In the genomic region with DNA sequence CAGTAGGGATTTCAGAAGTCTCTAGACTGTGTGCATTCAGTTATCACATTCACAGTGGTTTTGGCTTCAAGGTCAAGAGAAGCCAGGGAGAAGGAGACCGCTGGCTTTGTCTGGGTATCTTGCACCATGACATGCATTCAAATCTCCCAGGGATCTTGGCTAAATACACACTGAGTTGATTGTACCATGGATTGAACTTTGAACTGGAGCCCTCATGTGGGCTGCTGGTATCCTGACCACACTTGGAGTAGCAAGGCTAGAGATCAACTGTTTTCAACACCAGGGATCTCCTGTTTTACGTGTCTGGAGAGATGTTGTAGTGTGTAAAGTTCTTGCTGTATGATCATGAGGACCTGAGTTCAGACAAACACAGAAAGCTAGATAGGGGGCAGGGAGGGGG, we compare ENCODE assay signal across 30 mouse cellular contexts.
"Had no signal": no experiment of that assay in that cellular context is flagged by ENCODE, and none has a peak within 500 bp of the region (broad histone marks: within the 10 kb centered on the region; RNA-seq: fewer than 3 reads in every experiment).

No protein-coding gene starts in this region.

- H3K27me3 ChIP-seq: hindbrain, embryonic 12.5 days; hindbrain, embryonic 13.5 days; hindbrain, embryonic 15.5 days; intestine, embryonic 15.5 days; kidney, embryonic 15.5 days had no signal

- H3K9ac ChIP-seq: heart, embryonic 12.5 days; heart, embryonic 13.5 days; heart, embryonic 15.5 days; hindbrain, embryonic 12.5 days; hindbrain, embryonic 13.5 days; hindbrain, embryonic 14.5 days; hindbrain, embryonic 15.5 days; intestine, embryonic 15.5 days; kidney, embryonic 15.5 days had no signal

- H3K27ac ChIP-seq: heart, adult 2 months; heart, embryonic 10.5 days; heart, embryonic 13.5 days; heart, embryonic 15.5 days; hindbrain, embryonic 10.5 days; hindbrain, embryonic 12.5 days; hindbrain, embryonic 13.5 days; hindbrain, embryonic 14.5 days; hindbrain, embryonic 15.5 days; hindbrain, postnatal 0 days; intestine, embryonic 15.5 days; kidney, embryonic 15.5 days; kidney, postnatal 0 days; layer of hippocampus, adult 2 months; left cerebral cortex, adult 2 months had no signal

- H3K4me2 ChIP-seq: heart, embryonic 11.5 days; heart, embryonic 12.5 days; heart, embryonic 13.5 days; heart, embryonic 15.5 days; hindbrain, embryonic 12.5 days; hindbrain, embryonic 13.5 days; hindbrain, embryonic 14.5 days; hindbrain, embryonic 15.5 days; intestine, embryonic 15.5 days; kidney, embryonic 15.5 days had no signal

- H3K9me3 ChIP-seq: heart, embryonic 10.5 days; heart, embryonic 12.5 days; heart, embryonic 13.5 days; heart, embryonic 15.5 days; hindbrain, embryonic 10.5 days; hindbrain, embryonic 12.5 days; hindbrain, embryonic 13.5 days; hindbrain, embryonic 15.5 days; intestine, embryonic 15.5 days; kidney, embryonic 15.5 days had no signal

- DNase-seq: heart, adult 18-20 months; heart, adult 2 months; heart, postnatal 10 days; heart, postnatal 14 days; heart, postnatal 36 days; heart, postnatal 4 days; kidney, postnatal 10 days; kidney, postnatal 4 days; layer of hippocampus, adult 9-11 months; layer of hippocampus, postnatal 36 days had no signal

- H3K4me3 ChIP-seq: heart, adult 2 months; heart, embryonic 10.5 days; heart, embryonic 12.5 days; heart, embryonic 13.5 days; heart, embryonic 15.5 days; hindbrain, embryonic 10.5 days; hindbrain, embryonic 12.5 days; hindbrain, embryonic 13.5 days; hindbrain, embryonic 15.5 days; intestine, embryonic 15.5 days; kidney, embryonic 15.5 days; layer of hippocampus, adult 2 months; left cerebral cortex, adult 2 months had no signal

- H3K36me3 ChIP-seq: heart, embryonic 10.5 days; heart, embryonic 12.5 days; heart, embryonic 13.5 days; heart, embryonic 15.5 days; hindbrain, embryonic 10.5 days; hindbrain, embryonic 12.5 days; hindbrain, embryonic 13.5 days; hindbrain, embryonic 15.5 days; intestine, embryonic 15.5 days; kidney, embryonic 15.5 days had no signal

- ATAC-seq: hindbrain, embryonic 16.5 days; hindbrain, postnatal 0 days; inflammation-experienced regulatory T-cells, adult 6 months; intestine, embryonic 15.5 days; intestine, embryonic 16.5 days; intestine, postnatal 0 days had no signal
